Mouse (Mus musculus) ZHBTc4 (cell line): ENCODE results near the gene Spin2e.
"Not testable (repeated sequence)": the region's sequence is repeated elsewhere in the genome, so short reads cannot be mapped to it uniquely, and the experiment has no call there.

Experiments used
- DNase-seq: peaks from one replicate; pipeline ENCODE4 v3.0.0-alpha.2; 2011; ENCODE audit warnings: low read depth, low spot score

Gene Spin2e

DNA sequence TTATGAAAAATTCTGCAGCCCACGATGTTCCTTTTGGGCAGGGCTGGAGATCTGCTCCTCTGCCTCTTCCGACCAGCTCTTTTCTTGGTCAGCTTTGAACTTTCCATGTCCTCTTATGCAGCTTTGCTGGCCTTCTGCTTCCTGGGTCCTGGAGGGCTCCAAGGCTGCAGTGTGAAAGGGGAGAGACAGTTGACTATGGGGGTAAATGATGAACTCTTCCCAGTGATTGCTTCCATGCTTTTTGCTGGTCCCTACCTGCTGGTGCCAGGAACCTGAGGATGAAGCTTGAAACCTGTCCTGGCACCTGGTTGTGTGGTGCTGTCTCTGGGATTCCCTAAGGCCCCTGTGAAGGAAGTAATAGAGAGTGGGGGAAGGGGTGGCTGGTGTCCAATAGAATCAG lies at the start of gene Spin2e:
Gene Spin2e (minus strand): TSS at position 101 of the 400 bp plus-strand sequence.
- not testable (repeated sequence) for DNase-seq

- not testable (repeated sequence) for DNase-seq
Measured at GRCm38 (mm10) chrX:31574183-31574582, 44.5 kb downstream of the Spin2e start, which contains the start of gene Gm21883. TSS of gene Gm21883 (minus strand) at chrX:31574283.
